Mouse (Mus musculus): ENCODE results near the gene Rbm8a2.
"Not testable (repeated sequence)": the region's sequence is repeated elsewhere in the genome, so short reads cannot be mapped to it uniquely, and the experiment has no call there.

Gene Rbm8a2
- long read RNA-seq, experiment 1, result 0 reads
- long read RNA-seq, experiment 2, partial matches to known transcripts, result 0 of 1 reads
- long read RNA-seq, experiment 2, other reads (novel, unspliced or antisense), result 0 of 1 reads

DNA sequence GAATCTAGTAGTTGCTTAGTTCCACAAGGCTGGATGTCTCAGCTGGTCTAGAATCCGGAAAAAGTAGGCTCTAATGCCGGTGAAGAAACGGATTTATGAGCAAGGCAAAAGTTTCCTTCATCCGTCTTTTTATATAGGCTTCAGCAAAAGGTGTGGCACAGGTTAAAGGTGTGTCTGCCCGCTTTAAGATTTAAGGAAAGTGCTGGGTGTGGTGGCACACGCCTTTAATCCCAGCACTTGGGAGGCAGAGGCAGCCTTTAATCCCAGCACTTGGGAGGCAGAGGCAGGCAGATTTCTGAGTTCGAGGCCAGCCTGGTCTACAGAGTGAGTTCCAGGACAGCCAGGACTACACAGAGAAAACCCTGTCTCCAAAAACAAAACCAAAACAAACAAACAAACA, at the start of gene Rbm8a2:
Rbm8a2 (minus strand) TSS at position 101 of the 400 bp plus-strand sequence.
- intact Hi-C loops (cut with DNase I), result not testable (repeated sequence)

GRCm38 (mm10) chr1:176028397-176028796, 49.5 kb upstream of the Rbm8a2 start:
- intact Hi-C loops (cut with DNase I), result no loop called here

DNA sequence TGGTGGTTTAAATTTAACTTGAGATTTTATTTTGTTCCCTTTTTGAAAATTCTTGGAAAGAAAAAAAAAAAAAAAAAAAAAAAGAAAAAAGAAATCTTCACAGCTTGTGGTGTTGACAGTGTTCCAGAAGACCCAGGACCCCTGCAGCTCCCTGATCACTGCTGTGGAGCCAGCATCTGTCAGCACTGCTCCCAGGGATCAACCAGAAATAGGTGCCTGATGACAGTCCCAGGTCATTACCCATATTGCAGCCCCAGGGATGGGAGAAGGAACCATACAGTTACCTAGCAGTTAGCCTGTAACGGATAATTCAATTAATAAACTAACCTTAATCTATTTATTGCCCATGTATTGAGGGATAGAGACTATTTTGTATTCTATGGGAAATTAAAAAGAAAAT, 45.6 kb upstream of the Rbm8a2 start:
- intact Hi-C loops (cut with DNase I), result no loop called here

DNA sequence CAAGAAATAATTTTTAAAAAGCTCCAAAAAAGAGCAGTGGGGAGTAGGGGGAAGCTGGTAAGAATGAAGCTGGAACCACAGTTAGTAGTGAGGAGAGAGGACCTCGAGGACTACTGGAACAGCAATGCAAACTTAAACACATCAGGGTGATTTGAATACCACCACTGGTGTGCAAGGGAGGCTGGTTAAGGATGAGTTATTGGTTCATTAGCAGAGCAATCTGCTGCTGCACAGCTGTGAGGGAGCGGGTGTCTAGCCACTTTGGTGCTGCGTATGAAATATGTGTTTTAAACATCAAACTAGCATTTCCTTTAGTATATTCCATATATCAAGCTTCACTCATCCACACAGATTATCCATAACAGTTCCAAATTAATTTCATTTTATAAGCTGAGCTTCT, 39.6 kb upstream of the Rbm8a2 start:
- intact Hi-C loops (cut with DNase I), result no loop called here

DNA sequence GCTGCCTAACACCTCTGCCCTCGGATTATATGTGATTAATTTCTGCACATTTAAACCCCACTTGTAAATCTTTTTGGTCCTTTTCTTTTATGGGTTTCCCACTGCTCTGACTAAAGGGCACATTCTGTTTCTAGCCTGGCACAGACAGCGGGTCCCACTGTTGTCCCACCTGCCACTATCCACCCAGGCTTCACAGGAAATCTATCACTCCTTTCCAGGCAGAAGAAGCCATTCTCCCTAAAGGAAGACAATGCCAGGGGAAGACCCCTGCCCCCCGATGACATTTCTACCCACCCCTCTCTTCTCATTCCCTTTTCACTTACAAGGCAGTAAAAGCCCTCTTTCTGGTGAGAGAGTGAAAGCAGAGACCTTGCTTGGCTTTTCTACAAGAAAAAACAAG, 37.2 kb upstream of the Rbm8a2 start:
- intact Hi-C loops (cut with DNase I), result no loop called here

GRCm38 (mm10) chr1:176013497-176014268, 34.8 kb upstream of the Rbm8a2 start:
- intact Hi-C loops (cut with DNase I), result no loop called here

GRCm38 (mm10) chr1:176011535-176011934, 32.6 kb upstream of the Rbm8a2 start:
- intact Hi-C loops (cut with DNase I), result no loop called here

GRCm38 (mm10) chr1:176011072-176011471, 32.2 kb upstream of the Rbm8a2 start:
- intact Hi-C loops (cut with DNase I), result no loop called here

GRCm38 (mm10) chr1:176008411-176008810, 29.5 kb upstream of the Rbm8a2 start:
- intact Hi-C loops (cut with DNase I), result no loop called here

GRCm38 (mm10) chr1:176000599-176000998, 21.7 kb upstream of the Rbm8a2 start:
- intact Hi-C loops (cut with DNase I), result no loop called here

GRCm38 (mm10) chr1:175997076-175997651, 18.2 kb upstream of the Rbm8a2 start:
- intact Hi-C loops (cut with DNase I), result no loop called here

DNA sequence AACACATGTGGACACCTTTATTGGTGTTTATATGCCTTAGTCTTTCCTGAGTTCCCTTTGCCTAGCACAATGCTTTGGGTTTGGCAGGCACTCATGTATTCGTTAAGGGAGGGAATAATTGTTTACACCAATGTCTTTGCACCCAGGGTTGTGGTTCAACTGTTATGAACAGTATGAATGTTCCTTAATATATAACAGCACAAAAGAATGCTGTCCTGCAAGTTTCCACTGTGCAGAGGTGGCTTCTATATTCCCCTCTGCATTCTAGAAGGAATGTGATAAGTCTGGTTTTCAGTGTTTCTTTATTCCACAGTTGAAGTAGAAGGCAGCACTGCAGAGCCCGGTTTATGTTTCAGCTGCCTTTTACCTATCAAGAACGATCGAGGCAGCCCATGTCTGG, 10.0 kb upstream of the Rbm8a2 start:
- intact Hi-C loops (cut with DNase I), result no loop called here

- intact Hi-C loops (cut with DNase I), result no loop called here
These were observed 9.5 kb upstream of the Rbm8a2 start for GRCm38 (mm10) chr1:175988448-175988847.

DNA sequence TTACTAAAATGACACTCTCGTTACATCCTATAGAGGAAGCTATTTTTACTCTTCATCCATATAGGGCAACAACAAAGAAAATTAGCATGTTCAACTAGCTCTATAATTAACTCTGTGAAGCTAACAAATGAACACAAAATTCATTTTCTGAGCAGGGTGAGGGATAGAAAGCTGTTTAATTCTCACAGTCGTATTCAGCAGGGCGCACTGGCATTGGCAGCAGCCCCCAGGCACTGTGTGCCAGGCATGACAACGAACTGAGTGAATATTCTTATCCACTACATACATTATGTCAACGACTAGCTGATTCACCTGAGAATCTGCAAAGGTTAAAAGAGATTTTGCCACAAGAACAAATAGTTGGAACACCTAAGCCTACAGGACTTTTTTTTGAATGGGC, 8.2 kb downstream of the Rbm8a2 start:
- intact Hi-C loops (cut with DNase I), result no loop called here

GRCm38 (mm10) chr1:175967004-175967745, 11.7 kb downstream of the Rbm8a2 start:
- intact Hi-C loops (cut with DNase I), result no loop called here

DNA sequence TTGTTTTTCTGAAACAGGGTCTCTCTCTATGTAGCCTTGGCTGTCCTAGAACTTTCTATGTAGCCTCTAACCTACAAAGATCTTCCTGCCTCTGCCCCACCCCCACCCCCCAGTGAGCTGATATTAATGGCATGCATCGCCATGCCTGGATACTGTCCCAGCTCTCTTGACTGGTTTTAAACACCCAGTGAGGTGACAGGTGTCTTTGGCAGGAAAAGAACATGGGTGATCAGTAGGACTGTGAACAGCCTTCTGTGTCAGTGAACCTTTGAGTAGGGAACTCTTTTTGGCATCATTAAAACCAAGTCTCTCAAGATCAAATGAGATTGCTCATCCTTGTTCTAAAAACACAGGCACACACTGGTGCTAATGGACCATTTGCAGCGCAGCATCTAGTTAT, 17.1 kb downstream of the Rbm8a2 start:
- intact Hi-C loops (cut with DNase I), result no loop called here

DNA sequence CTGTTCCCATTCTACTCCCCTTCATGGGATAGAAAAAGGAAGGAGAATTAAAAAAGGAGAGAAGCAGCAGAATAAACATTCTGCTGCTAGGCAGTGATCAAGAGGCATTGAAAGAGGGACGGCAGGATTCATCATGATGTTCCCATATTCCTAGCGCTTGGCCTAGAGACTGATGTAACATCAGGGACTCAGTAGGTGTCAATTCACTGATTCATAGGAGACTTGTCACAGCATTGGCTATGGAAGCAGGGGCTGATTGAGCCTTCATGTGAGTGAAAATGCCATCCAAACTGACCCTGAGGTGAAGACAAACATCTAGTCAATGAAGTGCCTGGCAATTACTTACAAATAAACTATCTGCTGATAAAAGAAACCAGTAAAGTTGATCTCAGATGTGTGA, 28.1 kb downstream of the Rbm8a2 start:
- intact Hi-C loops (cut with DNase I), result no loop called here

DNA sequence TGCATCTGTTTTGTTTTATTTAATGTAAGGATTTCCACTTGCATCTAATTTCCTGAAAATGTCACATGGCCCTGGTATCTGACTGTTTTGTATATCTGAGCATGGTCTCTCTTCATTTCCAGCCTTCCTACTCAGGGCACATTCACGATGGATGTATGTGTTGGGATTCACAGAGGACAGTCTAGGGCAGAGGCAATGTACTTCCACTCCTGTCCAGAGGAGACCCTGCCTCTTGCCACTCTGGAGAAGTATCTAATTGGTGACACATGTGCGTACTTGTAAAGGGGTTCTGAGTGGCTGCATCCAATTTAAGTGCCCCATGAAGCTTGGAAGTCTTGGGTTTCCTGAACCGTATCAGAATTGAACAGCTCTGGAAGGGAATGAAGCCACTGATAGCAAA, 28.5 kb downstream of the Rbm8a2 start:
- intact Hi-C loops (cut with DNase I), result no loop called here

DNA sequence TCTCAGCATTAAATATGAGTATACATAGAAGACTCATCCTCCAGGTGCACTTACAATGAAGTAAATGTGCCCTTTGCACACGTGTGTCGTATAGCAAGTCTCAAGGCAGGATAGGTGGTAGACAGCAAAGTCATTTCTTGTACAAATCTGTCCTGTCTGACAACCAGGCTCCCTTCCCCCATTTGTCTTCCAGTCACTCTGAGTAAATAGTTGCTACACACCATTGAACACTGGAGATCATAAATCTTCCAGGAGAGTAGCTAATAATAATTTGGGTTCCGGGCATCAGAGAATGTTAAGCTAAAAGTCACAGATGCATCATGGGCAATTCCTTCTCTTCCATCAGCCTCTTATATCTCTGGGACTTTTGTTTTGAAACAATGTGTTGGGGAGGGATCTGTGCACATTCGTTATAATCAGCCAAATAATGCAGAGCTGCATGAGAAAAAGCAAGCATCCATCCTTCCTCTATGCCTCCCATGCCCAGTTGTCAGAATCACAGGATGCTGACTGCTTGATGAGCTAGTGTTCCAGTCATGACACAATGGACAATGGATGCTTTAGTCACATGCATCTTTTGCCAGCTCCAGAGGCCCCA, 32.1 kb downstream of the Rbm8a2 start:
- intact Hi-C loops (cut with DNase I), result no loop called here

GRCm38 (mm10) chr1:175943168-175943567, 35.7 kb downstream of the Rbm8a2 start:
- intact Hi-C loops (cut with DNase I), result no loop called here

DNA sequence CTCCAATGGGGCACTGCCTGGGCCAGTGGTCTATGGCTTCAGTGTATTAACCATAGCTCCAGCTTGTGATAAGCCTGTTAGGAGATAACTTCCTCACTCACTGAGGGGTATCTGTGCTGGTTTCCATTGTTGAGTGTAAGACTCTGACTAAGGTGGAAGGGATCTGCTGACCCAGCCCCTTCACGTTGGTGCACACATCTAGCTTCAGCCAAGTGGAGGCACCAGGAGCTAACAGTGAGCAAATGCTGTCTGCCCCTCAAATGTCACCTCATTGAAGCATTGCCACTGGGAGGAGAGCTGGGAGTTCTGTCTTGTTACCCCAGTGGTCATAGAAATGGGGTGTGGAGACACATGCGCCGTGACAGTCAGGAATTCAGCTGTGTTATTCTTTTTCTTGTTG, 40.2 kb downstream of the Rbm8a2 start:
- intact Hi-C loops (cut with DNase I), result loop anchor here (5.0 to 10.0 kb wide), 3 partner anchors 284 to 926 kb away; no protein-coding TSS in a partner anchor
